Mouse (Mus musculus) cerebellum, postnatal 36 days (tissue): ENCODE measurements around the gene Pde4a.

Experiments used
- DNase-seq, 2 experiments: peaks; one replicate each; pipeline ENCODE4 v3.0.0; 2021 to 2022; ENCODE audit warnings: mixed read lengths in 2 of 2

Pde4a gene

DNA sequence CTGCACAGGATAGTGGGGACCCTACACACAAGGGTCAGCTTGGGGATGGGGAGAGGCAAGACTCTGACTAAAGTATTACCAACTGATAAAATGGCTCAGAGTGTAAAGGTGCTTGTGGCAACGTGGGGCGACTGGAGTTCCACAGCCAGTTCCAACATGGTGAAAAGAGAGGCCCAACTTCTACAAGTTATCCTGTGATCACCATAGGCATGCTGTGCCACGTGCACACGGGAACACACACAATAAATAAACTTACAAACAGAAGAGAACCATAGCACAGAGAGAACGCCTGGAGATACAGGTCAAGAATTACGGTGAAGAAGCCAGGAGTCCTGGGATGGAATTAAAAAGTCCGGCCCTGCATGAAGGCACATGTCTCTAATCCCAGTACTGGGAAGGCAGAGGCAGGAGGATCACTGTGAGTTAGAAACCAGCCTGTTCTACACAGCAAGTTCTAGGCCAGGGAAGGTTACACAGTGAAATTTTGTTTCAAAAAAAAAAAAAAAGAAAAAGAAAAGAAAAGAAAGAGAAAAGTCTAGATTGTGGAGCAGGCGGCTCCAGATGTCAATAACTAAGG is 16.3 kb upstream of the Pde4a start:
- no peak for DNase-seq

DNA sequence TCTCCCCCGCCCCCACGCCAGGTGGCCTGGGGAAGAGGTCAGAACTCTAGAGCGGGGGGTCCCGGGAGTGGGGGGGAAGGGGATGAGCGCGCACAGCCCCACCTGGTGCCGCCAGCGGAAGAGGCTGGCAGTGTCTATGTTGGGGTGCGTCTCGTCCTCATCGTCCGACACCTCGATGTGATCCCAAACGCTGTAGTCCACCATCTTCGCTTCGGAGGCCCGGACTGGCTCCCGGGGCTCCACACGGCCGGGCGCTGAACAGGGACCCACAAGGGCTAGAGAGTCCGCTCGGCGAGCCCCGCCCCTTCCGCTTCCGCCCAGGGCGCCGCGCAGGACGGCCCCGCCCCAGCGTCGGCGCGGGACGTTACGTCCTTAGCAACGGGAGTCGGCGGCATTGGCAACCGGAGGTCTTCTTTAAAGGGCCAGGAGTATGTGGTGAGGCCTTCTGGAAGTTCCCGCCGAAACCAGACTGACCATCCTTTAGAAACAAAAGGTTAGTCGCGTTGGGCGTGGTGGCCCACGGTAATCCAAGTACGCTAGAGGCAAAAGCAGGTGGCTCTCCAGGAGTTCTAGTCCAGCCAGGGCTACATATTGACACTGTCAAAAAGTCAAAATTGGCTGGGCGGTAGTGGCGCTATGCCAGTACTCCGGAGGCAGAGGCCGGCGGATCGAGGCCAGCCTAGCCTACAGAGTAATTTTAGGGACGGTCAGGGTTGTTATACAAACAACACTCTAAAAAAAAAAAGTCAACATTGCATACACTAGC is 15.7 kb upstream of the Pde4a start, which contains the start of gene Cdc37:
TSS of gene Cdc37 (minus strand) at position 329 of the 766 bp plus-strand sequence.
- peak; percentile 92 to 94 for DNase-seq

DNA sequence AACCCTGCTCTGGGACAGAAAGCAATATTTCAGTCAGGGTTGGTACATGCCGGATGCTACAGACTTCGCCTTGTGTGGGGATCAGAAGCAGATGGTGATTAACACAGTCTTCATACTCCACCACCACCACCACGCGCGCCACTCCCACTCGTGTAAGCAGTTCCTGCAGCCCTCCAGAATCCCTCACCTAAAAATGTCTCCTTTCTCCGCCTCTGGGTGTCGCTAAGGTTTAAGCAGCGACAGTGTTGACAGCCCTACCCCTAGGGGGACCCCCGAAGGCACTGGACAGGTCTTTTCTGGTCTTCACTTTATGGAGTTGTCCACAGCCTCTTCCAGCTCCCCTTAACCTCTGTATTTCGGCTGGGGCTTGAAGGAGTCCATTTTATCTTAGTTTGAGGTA is 12.8 kb upstream of the Pde4a start:
- DNase-seq = peak in 1 of 2 experiments; percentile 27

DNA sequence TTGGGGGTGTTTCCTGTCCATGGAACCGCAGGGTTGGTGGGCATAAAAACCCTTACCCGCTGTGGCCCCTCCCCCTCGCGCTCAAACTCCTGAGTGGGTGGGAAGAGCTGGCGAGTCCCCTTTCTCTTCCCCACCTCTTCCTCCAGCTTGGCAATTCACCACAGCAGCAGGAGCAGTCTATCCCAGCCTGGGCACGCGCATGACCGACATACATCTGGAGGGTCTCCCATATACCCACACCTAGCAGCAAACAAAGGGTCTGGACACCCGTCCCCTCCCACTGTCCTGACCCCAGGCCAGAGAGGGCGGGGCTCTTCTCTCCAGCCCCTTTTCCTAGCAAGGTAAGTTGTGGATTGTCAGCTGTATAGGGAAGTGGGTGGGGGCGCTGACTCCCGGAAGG is 12.2 kb upstream of the Pde4a start:
- no peak for DNase-seq

DNA sequence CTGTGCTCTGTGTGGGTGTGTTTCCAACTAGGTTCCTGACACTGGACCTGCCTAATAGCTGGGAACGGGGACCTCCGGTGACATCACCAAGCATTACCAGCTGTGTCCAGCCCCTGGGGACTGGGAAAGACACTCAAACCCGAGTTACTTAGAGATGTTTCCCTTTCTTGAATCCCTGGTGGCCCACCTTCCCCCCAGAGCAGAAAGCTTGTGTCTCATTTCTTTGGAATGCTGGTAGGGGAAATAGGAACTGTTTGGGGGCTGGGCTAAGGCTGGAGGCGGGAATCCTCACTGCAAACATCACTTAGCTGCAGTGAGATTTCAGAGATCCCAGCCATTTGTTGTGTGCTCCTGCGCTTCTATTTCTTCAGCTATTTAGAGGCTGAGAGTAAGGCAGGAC is 11.7 kb upstream of the Pde4a start:
- no peak for DNase-seq

DNA sequence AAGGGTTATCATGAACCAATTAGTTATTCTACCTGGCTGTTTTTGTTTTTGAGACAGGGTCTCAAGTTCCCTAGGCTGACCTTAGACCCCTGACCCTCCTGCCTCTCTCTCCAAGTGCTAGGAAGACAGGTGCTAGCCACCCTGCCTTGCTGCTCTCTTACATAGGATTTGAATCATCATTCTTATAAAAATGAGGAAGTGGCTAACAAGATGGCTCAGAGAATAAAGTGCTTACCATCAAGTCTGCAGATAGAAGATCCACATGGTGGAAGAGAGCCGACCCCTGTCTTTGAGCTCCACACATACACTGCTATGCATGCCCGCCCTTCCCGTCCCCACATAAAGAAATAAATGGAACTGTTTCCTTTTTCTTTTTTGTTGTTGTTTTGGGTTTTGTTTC is 10.7 kb upstream of the Pde4a start:
- no peak for DNase-seq

DNA sequence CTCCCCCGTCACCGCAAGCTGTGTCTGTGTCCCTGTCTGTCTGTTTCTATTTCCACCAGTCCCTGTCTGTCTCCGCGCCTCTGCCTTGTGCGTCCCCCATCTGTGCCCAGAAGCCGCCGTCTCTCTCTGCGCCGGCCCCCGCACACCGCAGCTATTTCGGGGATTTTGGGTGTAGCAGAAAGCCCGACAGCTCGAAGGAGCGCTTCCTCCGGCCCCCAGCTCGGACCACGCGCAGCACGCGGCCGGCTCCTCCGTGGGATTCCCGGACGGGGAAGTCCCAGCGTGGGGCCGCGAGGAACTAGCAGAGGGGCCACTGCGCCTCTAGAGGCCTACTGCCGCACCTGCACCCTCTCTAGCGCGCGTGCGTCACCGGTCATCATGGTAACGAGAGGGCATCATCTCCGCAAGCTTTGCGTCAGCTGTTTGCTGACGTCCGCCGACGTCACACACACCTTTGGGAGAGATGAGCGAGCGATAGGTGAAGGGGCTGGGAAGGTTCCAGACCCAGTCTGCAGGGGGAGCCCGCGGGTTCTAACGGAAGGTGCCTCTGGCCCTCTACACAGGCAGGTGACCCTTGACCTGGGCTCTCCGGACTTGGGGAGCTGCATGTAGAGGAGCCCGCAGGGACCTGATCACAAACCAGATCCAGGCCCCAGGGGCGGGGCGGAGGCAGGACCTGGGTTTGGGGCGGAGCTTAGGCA is 4.2 kb upstream of the Pde4a start:
- peak; percentile 92 to 93 for DNase-seq

DNA sequence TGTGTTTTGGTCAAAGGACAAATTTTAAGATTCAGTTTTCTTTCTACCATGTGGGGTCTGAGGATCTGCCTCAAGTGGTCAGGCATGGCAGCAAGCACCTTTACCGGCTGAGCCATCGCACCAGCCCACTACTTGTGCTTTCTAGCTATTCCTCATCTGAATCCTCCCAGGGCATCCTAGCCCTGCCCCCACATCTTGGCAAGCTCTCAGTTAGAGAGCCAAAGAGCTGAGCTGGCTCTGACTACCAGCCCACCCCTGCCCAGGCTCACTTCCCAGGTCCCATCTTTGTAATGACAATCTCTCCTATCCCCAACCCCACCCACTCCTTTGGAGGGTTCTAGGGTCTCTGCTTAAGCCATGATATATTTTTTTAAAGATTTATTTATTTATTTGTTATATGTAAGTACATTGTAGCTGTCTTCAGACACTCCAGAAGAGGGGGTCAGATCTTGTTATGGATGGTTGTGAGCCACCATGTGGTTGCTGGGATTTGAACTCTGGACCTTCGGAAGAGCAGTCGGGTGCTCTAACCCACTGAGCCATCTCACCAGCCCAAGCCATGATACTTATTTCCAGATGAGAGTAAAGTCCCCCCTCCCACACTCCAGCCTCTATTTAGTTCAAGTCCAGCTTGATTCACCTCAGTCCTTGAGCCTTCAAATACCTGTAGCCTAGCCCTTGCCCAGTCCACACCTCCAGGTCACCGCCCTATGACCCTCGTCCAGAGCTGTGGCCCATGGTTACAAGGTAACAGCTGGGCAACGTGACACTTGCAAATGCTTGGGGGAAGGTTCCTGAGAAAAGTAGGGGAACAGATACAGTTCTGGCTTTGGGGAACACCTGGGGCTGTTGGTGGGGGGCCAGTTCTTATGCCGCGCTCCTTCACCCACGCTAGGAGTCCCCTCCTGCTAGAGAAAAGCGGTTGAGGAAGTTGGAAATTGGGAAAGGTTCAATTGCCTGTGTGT is 2.1 kb upstream of the Pde4a start:
- no peak for DNase-seq

DNA sequence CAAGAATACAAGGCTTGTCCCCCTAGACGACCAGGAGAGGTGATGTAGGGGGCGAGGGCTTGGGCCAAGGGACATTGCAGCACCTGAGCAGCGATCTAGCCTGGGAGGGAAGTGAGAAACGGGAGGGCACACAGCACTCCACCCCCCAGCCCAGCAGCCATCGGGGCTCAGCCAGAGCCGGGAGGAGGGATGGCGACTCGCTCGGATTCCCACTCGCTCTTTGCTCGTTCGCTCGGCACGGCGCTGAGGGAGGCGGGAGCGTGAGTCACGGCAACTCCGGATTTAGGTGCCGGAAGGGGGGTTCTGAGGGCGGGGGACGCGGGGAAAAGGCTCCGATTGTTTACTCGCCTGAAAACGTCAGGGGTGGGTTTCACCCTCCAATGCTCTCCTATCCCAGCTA is 1.4 kb upstream of the Pde4a start:
- no peak for DNase-seq

DNA sequence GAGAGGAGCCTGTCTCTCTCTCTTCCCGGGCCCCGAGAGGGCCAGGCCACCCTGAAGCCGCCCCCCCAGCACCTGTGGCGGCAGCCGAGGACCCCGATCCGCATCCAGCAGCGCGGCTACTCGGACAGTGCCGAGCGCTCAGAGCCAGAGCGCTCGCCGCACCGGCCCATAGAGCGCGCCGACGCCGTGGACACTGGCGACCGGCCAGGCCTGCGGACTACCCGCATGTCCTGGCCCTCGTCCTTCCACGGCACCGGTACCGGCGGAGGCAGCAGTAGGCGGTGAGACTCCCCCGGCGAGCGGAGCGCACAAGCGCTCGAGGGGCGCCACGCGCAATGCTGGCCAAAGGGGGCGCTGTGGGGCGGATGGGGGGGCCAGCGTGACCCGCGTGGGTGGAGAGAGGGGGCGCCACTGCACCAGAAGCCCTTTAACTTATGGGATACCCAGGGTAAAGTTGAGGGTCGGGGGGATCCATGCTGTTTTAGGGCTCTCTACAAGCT is 488 bp downstream of the Pde4a start:
- DNase-seq = peak in 1 of 2 experiments; percentile 36

DNA sequence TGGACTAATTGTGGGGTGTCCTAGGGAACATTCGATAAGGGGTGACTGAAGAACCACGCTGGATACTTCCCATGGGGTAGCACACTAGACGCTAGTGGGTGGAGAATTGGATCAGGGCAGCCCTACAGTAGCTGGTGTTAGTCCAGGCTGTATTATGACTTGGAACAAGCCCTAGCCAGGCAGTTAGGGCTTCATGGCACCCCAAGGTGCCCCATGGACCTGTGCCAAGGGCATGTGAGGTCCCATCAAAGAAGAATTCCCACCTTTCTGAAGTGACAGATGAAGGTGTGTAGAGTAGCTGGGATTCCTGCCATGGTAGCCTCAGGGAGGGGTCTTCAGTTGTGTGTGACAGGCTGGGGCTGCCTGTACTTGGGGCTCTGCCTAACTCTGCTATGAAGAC is 1.0 kb downstream of the Pde4a start:
- DNase-seq = no peak

DNA sequence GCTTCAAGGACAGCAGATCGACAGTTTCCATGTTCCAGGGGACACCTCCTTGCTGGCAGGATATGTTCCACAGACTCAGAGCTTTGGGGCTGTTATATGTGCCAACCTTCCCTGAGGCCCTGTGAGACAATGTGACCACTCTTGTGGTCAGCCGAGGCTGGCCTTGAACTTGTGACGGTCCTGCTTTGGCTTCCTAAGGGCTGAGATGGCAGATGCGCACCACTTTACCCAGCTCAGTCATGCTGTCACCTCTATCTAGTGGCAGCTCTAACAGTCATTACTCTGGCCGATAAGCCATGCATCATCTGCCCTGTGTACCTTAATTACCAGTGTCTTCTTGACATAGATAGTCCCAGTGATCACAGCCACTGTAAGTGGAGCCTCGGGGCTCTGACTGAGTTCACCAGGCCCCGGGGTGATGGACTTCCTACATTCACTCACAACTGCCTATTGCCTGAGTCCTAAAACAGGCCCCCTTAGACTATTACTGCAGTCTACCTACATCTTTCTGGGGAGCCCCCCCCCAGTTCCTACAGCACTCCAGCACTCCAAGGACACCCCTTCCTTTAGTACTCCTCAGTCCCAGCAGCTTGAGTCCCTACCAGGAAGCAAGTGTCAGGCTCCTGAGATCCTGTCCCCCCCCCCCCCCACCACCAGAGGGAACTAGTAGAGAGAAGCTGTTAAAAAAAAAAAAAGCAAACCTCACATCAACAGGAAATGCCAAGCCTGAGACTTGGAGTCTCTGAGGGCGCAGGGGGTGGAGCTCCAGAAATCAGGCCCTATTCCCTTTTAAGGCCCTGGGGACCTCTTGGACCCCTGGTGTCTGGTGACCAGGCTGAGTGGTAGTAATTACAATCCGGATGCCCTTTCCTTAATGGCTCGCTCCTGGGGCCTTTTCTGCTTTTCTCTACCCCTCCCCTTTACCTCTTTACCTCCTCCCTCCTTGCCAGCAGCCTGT is 1.9 kb downstream of the Pde4a start:
- DNase-seq = no peak

DNA sequence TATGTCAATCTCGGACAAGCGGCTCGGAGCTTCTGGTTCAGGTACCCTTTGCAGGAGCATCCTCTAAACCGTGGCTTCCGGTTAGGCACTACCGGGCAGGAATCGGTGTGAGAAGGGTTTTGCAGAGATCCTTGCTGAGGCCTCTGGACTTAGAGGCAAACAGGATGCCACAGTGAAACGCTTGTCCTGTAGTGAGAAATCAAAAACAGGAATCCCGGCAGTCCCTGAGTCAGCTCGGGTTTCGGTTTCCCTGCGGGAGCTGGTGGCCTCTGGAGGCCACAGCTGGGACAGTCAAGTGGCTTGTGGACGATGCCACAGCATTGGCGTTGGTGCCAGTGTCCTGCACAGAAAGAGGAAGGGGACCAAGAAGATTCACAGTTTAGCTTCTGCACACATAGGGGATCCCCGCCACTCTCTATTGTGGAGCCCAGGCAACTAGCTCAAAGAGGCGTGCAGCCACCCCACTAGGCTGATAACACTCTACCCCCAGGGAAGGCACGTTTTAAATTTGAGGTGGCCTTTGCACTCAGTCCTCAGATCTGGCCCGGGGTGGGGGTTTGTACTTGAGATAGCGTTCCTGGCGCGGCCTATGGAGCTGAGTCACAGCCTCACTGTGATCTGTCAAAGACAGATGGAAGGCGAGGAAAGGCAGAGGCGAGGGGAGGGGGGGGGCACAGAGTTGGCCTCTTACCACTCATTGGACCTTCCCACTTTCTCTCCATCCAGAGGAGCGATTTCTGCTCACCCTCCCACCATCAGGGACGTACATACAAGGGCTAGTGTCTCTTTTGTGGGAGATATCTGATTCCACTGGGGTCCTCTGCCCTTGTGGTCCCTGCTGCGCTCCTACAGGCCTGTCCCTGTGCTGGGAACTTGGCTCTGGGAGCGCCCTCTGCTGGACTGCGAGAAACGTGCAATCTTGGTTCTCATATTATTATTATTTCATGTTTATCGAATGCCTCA is 2.9 kb downstream of the Pde4a start:
- DNase-seq = peak; percentile 71 to 72

DNA sequence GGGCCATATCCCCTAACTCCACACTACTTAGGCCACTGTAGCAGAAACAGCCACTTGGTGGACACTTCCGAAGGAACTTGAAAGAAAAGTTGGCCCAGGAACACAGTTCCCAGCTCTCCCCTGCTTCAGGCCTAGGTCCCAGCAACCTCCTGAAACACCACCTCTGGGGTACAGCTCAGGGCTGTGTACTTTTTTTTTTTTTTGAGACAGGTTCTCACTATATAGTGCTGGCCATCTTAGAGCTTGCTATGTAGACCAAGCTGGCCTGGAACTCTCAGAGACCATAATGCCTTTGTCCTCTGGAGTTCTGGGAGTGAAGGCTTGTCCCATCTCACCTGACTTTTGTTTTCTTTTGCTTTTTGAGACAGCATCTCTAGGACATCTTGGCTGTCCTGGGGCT is 3.6 kb downstream of the Pde4a start:
- no peak for DNase-seq

DNA sequence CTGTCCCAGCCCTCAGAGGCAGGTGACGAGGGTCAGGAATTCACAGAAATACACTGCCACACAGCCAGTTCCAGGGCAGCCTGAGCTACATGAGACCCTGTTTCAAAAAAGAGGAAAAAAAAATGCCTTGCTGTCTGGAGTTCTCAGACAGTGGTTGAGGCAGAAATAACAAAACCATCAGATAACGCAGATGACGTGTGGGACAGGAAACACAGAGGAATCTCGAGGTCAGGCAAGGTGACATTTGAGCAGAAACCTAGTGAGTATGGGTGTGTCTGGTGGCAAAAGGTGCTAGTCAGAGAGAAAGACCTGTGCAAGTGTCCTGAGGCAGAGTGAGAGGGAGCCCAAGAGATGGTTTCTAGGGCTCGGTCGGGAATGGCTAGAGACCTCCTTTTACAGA is 6.8 kb downstream of the Pde4a start:
- DNase-seq = no peak

DNA sequence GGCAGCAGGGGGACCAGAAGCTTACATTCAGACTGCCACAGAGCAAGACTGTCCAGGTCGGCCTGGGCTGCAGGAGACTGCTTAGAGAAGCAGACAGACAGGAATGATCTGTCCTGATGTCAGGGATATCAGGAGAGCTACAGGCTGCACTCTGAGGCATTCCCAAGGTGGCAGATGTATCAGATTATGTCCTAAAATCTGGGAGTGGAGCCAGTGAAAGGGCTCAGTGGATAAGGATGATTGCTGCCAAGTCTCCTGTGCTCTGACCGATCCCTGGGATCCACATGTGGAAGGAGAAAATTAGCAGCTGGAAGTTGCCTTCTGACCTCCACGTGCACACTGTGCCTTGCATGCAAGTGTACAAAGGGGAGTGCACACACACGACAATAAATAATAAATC is 14.9 kb downstream of the Pde4a start:
- no peak for DNase-seq

DNA sequence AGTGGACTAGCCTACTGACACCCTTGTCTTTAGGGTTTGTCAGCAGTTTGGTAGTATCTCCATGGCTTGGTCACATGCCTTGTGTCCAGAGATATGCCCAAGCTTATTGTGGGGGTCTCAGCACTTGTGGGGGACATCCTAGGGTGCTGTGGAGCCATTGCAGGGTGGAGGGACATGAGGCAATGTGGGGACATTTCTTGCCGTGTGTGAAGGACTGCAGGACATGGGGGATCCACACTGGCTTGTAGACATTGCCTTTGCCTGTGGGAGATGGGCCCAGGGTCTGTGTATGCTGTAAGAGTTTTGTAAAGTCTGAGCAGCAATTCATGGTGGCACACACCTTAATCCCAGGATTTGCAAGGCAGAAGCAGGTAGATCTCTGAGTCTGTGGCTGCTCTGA is 15.3 kb downstream of the Pde4a start:
- no peak for DNase-seq

DNA sequence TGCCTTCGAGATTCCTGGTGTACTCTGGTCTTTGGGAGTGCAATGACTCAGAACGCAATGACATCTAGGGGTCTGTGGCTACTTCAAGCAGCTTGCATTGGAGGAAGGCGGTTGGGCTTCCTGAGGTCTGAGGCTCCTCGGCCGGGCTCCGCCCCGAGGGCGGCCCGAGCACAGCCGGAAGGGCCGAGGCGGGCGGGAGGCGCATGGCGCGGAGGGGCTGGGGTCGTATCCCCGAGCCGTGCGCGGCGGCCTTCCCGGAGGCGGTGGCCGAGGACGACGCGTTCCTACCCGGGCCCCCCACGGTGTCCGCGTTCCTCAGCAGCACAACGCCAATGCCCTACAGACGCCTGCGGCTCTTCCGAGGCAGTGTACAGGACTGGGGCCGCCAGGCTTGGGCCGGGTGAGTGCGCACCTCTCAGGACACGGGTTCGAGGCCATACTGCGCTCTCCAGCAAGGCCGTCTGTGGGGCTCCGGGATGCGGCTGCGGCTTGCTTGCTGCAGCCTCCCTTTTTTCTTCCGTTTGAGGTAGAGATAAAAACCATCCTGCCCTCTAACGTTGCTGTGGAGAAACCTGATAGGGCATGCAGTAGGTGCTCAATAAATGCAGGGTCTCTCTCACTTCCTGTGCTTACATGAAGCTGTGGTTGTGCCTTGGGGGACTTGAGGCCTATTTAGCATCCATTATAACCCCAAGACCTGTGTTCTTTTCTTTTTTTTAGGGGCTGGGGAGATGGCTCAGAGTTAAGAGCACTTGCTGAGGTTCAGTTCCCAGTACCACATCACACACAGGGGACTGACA is 16.1 kb downstream of the Pde4a start:
- DNase-seq = no peak

DNA sequence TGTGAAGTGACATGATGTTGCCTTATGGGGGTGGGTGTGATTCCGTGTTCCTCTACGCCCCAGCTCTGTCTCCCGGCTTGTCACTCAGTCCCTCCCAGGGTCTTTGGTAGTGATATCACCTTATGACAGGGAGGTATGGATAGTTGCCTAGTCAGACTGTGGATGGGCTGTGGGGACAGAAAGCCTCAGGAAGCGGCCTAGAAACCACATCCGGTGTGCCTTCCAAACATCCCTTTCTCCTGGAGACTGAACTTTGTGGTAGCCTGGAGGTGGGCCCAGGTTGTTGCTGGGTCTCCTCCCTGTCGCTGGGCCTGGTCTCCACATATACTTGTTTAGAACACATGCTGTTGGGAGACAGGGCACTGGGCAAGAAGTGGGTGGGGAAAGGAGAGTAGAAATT is 17.9 kb downstream of the Pde4a start:
- no peak for DNase-seq
